Mouse (Mus musculus) cerebellum, adult 8-10 months (tissue): ENCODE measurements around the gene Kirrel3.

Experiments
- DNase-seq: peaks from one replicate; pipeline ENCODE4 v3.0.0; 2022

Kirrel3 gene

GRCm38 (mm10) chr9:34518861-34519260, 33.2 kb downstream of the Kirrel3 start:
- DNase-seq: no peak

- no peak for DNase-seq
Measured at GRCm38 (mm10) chr9:34520234-34520950, 34.7 kb downstream of the Kirrel3 start.

GRCm38 (mm10) chr9:34525695-34526094, 40.0 kb downstream of the Kirrel3 start:
- DNase-seq: no peak

GRCm38 (mm10) chr9:34538591-34539335, 53.1 kb downstream of the Kirrel3 start:
- DNase-seq: no peak

DNA sequence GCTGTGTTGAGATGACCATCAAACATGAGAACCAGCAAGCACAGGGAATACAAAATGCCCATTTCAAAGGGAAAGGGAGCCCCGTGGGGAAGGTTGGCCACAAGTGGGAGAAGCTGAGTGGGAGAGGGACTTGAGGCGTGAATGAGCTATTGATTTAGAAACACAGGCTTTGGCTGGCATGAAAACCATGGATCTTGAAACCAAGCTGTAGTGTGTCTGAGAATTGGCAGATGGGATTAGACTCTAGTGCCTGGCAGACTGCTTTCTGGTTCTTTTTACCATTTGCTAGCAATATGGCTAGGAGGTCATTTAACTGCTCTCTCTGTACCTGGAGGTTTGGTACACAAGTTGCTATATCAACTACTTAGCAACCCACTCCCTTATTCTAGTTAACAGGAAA, 56.2 kb downstream of the Kirrel3 start:
- DNase-seq: no peak

GRCm38 (mm10) chr9:34555699-34556098, 70.0 kb downstream of the Kirrel3 start:
- DNase-seq: no peak

GRCm38 (mm10) chr9:34557846-34558245, 72.2 kb downstream of the Kirrel3 start:
- DNase-seq: no peak

- DNase-seq: peak; percentile 62
Measured at GRCm38 (mm10) chr9:34558291-34558899, 72.7 kb downstream of the Kirrel3 start.

DNA sequence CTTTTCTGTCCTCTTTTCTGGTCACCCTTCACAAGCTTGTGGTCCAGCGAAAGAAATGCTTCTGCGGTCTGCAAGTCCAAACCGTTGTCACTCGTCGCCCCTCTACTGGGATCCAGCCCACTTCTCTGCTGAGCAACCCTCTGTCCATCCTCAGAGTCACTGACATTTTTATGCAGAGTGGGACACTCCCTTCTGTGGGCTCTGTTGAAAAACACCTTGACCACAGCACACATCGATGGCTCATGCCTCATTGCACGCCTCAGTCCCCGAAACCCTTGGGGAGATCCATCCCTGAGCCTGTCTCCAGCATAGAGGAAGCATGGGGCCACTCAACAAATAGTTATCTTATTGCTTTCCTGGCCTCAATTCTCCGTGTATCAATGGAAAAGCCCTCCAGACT, 73.4 kb downstream of the Kirrel3 start:
- no peak for DNase-seq

- no peak for DNase-seq
Measured at GRCm38 (mm10) chr9:34561281-34561680, 75.6 kb downstream of the Kirrel3 start.

- peak; percentile 52 for DNase-seq
Measured at GRCm38 (mm10) chr9:34562437-34563000, 76.8 kb downstream of the Kirrel3 start.

- no peak for DNase-seq
Measured at GRCm38 (mm10) chr9:34573906-34574305, 88.2 kb downstream of the Kirrel3 start.

GRCm38 (mm10) chr9:34574611-34575010, 88.9 kb downstream of the Kirrel3 start:
- DNase-seq: no peak

DNA sequence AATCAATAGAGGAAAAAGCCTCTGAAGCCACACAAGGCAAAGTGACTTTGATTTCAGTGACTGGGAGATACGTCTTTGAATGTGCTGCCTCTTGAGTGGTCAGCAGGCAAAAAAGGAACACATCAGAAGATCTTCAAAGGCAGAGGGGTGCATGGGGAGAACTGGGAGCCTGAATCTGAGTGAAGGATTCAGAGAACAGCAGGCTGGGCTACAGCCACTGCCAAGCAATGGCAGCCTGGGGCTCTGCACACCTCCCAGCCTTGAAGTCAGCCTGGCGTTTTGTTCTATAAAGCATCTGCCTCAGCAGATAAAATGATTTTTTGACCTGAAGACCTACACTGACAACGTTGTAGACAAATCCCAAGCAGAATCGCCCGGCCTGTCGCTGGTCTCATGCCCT, 93.5 kb downstream of the Kirrel3 start:
- DNase-seq: no peak

DNA sequence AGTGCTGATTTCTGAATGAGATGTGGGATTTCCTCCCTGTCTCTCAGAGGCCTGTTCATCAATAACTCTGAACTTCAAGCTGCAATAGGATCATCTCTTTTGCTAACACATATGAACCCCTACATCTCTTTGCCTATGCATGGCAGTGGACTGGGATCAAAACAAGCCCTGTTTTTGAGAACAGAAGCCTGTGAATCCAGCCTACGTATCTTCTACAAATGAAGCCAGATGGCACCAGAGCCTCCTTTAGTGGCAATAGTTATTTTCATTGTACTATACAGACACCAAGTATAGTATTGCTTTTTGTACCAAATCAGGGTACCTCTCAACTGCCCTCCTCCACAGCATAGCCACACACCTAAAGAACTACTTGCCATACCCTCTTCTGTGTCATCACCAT, 94.4 kb downstream of the Kirrel3 start:
- no peak for DNase-seq

DNA sequence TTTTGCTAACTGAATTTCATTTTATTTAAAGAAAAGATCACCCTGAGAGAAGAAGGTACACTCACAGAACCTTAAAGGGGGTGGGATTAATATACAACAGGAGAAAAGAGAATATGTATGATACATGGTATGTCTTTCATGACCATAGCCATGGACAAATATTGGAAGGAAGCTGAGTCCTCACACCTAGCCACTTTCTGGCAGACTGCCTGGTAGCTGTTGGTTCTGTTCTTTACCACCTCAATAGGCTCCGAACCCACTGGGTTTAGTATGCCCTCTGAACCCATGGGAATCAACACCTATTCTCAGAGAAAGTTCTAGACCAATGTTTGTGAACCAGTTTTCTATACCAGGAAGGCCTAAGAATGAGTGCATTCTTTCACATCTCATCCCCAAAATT, 96.8 kb downstream of the Kirrel3 start:
- no peak for DNase-seq

DNA sequence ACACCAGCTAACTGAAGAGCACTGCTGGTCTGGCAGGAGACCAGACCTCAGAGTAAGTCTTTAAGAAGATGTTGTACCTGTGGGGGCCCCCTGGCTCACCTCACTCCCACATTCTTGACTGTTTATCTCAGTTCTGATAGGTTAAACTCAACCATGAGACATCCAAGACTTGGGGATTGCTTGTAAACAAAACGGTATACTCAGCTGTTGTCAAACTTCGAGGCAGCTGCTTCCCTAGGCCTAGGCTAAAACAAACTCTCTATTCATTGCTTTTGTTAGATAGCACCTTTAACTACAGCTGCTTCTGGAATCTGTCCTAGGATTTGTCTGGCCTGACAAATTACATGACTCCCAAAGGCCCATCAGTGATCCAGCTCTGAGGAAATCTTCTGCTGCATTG, 99.8 kb downstream of the Kirrel3 start:
- no peak for DNase-seq

DNA sequence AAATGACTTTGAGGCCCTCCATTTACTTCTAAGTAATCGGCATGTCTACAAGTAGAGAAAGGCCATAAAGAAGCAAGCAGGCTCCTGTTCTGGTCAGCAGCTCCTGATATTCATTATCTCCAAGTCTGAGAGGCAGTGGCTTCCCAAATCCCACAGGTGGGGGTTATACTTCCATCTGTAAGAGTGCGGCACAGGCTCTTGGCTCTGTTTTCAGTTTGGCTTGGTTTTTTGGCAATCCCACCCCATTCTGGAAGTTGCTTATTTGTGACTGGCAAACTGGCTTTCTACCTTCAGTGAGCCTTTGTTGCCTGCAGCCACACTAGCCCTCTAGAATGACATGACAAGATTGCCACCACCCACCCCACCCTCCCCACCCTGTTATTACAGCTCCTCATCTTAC, 100.4 kb downstream of the Kirrel3 start:
- peak; percentile 27 for DNase-seq

- no peak for DNase-seq
Measured at GRCm38 (mm10) chr9:34589799-34590198, 104.1 kb downstream of the Kirrel3 start.

DNA sequence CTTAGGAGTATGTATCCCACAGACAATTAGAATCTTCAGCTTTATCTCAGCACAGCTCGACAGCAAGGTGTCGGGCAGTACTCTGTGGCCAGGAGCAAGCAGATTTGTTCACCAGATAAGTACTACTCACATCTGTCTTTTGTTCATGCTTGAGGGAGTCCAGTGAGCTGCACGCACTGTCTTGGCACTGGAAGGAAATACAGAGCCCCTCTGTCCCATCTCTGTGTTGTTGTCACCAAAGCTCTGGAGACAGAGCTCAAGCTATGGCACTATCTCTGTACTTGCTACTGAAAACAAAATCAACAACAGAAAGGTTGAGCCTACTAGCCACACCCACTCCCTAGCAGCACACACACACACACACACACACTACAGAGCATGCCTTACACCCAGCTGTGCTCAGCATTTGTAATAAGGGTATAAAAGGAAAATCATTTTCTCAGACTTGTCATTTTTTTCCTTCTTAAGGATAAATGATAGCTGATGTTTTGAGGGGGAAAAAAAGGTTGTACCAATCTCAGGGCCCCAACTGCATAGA, 106.4 kb downstream of the Kirrel3 start:
- no peak for DNase-seq

- DNase-seq: no peak
Measured at GRCm38 (mm10) chr9:34593889-34594288, 108.2 kb downstream of the Kirrel3 start.

GRCm38 (mm10) chr9:34600326-34600725, 114.6 kb downstream of the Kirrel3 start:
- no peak for DNase-seq

- no peak for DNase-seq
Measured at GRCm38 (mm10) chr9:34603750-34604149, 118.1 kb downstream of the Kirrel3 start.
